In genomic region chr2:38375606-38376304, GRCm38 (mm10) we compare ENCODE assay signal across 8 mouse cellular contexts. TPM values are rescaled to one million over a fixed set of nuclear protein-coding genes. Genes with fewer than 3 reads are reported as not detected.
DNase-seq lines count a peak whose midpoint lies in the region; ATAC-seq and TF ChIP-seq lines count a peak whose summit lies in the region.

No protein-coding gene starts in this region.

- ATAC-seq in hindbrain, embryonic 16.5 days = peak; percentile 24; the same call in 1 of the 2 replicates
- peak; percentile 12; the same call in 1 of the 2 replicates for ATAC-seq in liver, embryonic 13.5 days (ENCODE audit: low read depth)
- ATAC-seq in neural tube, embryonic 15.5 days (ENCODE audit: low FRiP score) = no peak; the same call in 1 of the 2 replicates

- H3K4me3 ChIP-seq in ES-E14 (ENCODE audit: insufficient read depth in 1 of 2, low read depth in 1 of 2, low read length in 2 of 2, poor library complexity in 1 of 2, severe bottlenecking in 1 of 2) = peak overlapping the region; percentile 14 to 49; a peak in 2 of 4 replicates
- no peak overlapping the region for H3K4me3 ChIP-seq in hindbrain, embryonic 16.5 days (ENCODE audit: low read length)
- H3K4me3 ChIP-seq in liver, embryonic 13.5 days (replicated peaks) = no peak overlapping the region
- H3K4me3 ChIP-seq in neural tube, embryonic 15.5 days (replicated peaks) = no peak overlapping the region

- H3K9me3 ChIP-seq in ES-E14 (ENCODE audit: control insufficient read depth, insufficient read depth, low read depth, low read length) = no peaks in the 10 kb centered on the region
- H3K9me3 ChIP-seq in hindbrain, embryonic 16.5 days (ENCODE audit: control insufficient read depth, low read length) = no peaks in the 10 kb centered on the region
- no peaks in the 10 kb centered on the region for H3K9me3 ChIP-seq in liver, embryonic 13.5 days (replicated peaks)
- no peaks in the 10 kb centered on the region for H3K9me3 ChIP-seq in neural tube, embryonic 15.5 days (replicated peaks)

- no peaks in the 10 kb centered on the region for H3K36me3 ChIP-seq in ES-E14 (ENCODE audit: control insufficient read depth, insufficient read depth, low read length, poor library complexity, severe bottlenecking)
- no peaks in the 10 kb centered on the region for H3K36me3 ChIP-seq in hindbrain, embryonic 16.5 days (ENCODE audit: control insufficient read depth, insufficient read depth, low read length)
- H3K36me3 ChIP-seq in liver, embryonic 13.5 days = no peaks in the 10 kb centered on the region
- H3K36me3 ChIP-seq in neural tube, embryonic 15.5 days = no peaks in the 10 kb centered on the region

- H3K27me3 ChIP-seq in hindbrain, embryonic 16.5 days (replicated peaks; ENCODE audit: control insufficient read depth, insufficient read depth, low read length) = peaks cover 20% of the 10 kb centered on the region
- H3K27me3 ChIP-seq in liver, embryonic 13.5 days = peaks cover 98% of the 10 kb centered on the region
- H3K27me3 ChIP-seq in neural tube, embryonic 15.5 days (replicated peaks) = peaks cover 84% of the 10 kb centered on the region

- H3K4me2 ChIP-seq in hindbrain, embryonic 16.5 days (ENCODE audit: low read length) = peak overlapping the region; percentile 39; the same call in 1 of the 2 replicates
- H3K4me2 ChIP-seq in liver, embryonic 13.5 days = peak overlapping the region; percentile 31; the same call in 1 of the 2 replicates
- peak overlapping the region; percentile 46 for H3K4me2 ChIP-seq in neural tube, embryonic 15.5 days

- WGBS in hindbrain, embryonic 16.5 days = 3% methylated on average over 18 of the region's 20 CpGs
- 3% methylated on average over 20 of the region's 20 CpGs for WGBS in liver, embryonic 13.5 days (ENCODE audit: insufficient replicate concordance)
- 5% methylated on average over 20 of the region's 20 CpGs for WGBS in neural tube, embryonic 15.5 days

- peak; percentile 67 for DNase-seq in A20 (ENCODE audit: low read depth, low spot score)
- peak; percentile 44 for DNase-seq in ES-E14 (ENCODE audit: low read depth, low spot score)
- DNase-seq in cerebellum, postnatal 10 days = peak; percentile 78 to 83
- DNase-seq in gastrocnemius, adult 8-10 months (ENCODE audit: low spot score in 2 of 2) = peak; percentile 28 to 34
- peak; percentile 17 for DNase-seq in liver, embryonic 13.5 days
- DNase-seq in urinary bladder, adult 18-20 months (ENCODE audit: low spot score in 2 of 2) = no peak

- peaks cover 0 to 5% of the 10 kb centered on the region in 2 experiments; a peak in 2 of 4 replicates for H3K4me1 ChIP-seq in ES-E14 (ENCODE audit: control insufficient read depth in 2 of 2, insufficient read depth in 2 of 2, low read length in 2 of 2, poor library complexity in 1 of 2)
- peaks cover 10% of the 10 kb centered on the region; the same call in 1 of the 2 replicates for H3K4me1 ChIP-seq in hindbrain, embryonic 16.5 days (ENCODE audit: control insufficient read depth, insufficient read depth, low read depth, low read length)
- H3K4me1 ChIP-seq in liver, embryonic 13.5 days (replicated peaks) = peaks cover 6% of the 10 kb centered on the region
- H3K4me1 ChIP-seq in neural tube, embryonic 15.5 days = peaks cover 11% of the 10 kb centered on the region

- no peak overlapping the region for H3K27ac ChIP-seq in ES-E14 (ENCODE audit: insufficient read depth, low read depth, low read length, poor library complexity, severe bottlenecking)
- no peak overlapping the region for H3K27ac ChIP-seq in hindbrain, embryonic 16.5 days (ENCODE audit: low read depth, low read length)
- H3K27ac ChIP-seq in liver, embryonic 13.5 days = no peak overlapping the region
- H3K27ac ChIP-seq in neural tube, embryonic 15.5 days (replicated peaks) = no peak overlapping the region

- H3K9ac ChIP-seq in ES-E14 (ENCODE audit: insufficient read depth, low read depth, low read length, poor library complexity, severe bottlenecking) = no peak overlapping the region
- H3K9ac ChIP-seq in hindbrain, embryonic 16.5 days (ENCODE audit: low read depth, low read length) = no peak overlapping the region
- H3K9ac ChIP-seq in liver, embryonic 13.5 days = no peak overlapping the region
- H3K9ac ChIP-seq in neural tube, embryonic 15.5 days (replicated peaks) = no peak overlapping the region

- in situ Hi-C loops in ES-E14 (cut with MboI; ENCODE audit: low sequenced_read_pairs in 2 of 2, unreplicated experiment in 2 of 2) = no loop called here

TF ChIP-seq in ES-E14, 5 proteins besides CTCF, POLR2A, EP300 and RAD21:
- no peak for TF ChIP-seq MAFK (IDR thresholded peaks at IDR 0.05; ENCODE audit: insufficient read depth, low read depth, low read length)
- TF ChIP-seq HCFC1 (IDR thresholded peaks at IDR 0.05; ENCODE audit: borderline replicate concordance, insufficient read depth, low read length) = no peak
- TF ChIP-seq ZC3H11A (IDR thresholded peaks at IDR 0.05; ENCODE audit: borderline replicate concordance, low read depth, low read length) = no peak
- no peak for TF ChIP-seq ZNF384 (IDR thresholded peaks at IDR 0.05; ENCODE audit: low read depth, low read length)
- TF ChIP-seq CHD2 (IDR thresholded peaks at IDR 0.05; ENCODE audit: low read depth, low read length) = no peak

RNA-seq across cellular contexts. Expression of gene Lhx2, which starts 36.7 kb away (rescaled TPM):
- 0.32 and 0.36 TPM in 2 replicates for total RNA-seq in ES-E14 (2012; rRNA removed)
- total RNA-seq in gastrocnemius, adult 8-10 months (2022) = under 1 TPM in 3 of 4 experiments, not detected in 1; 0.09 to 0.32 (median 0.15) TPM
- polyA plus RNA-seq in hindbrain, embryonic 16.5 days (2015; fragmentation: Nextera tagmentation; extraction: Ambion mirVana) = 6.8 and 9.2 TPM in 2 replicates
- polyA plus RNA-seq in liver, embryonic 13.5 days (2015; fragmentation: Nextera tagmentation; extraction: Ambion mirVana) = 2.7 and 2.9 TPM in 2 replicates
- polyA plus RNA-seq in neural tube, embryonic 15.5 days (2015; fragmentation: Nextera tagmentation; extraction: Ambion mirVana) = 1.6 and 3.0 TPM in 2 replicates

Comparison
In these comparisons a context has a peak if more than half of its experiments do, and no peak if none do; other contexts are left out.
1. DNase-seq: peak in A20 (single experiment), ES-E14 (single experiment), cerebellum, postnatal 10 days (2 of 2), gastrocnemius, adult 8-10 months (2 of 2) and liver, embryonic 13.5 days (single experiment); none in urinary bladder, adult 18-20 months (0 of 2).
2. H3K4me3 ChIP-seq: peak in ES-E14 (2 of 2); none in hindbrain, embryonic 16.5 days (single experiment), liver, embryonic 13.5 days (single experiment) and neural tube, embryonic 15.5 days (single experiment).
3. Peak in every context shown above with its lines, with median percentiles within 50 percentile points of each other: H3K4me2 ChIP-seq.